Mouse (Mus musculus) liver (tissue): ENCODE data around the gene Vwde.

ENCODE experiments used
- DNase-seq: peaks from one replicate; pipeline ENCODE4 v3.0.0-alpha.2; 2020; ENCODE audit warnings: mixed read lengths

Vwde gene

GRCm38 (mm10) chr6:13224596-13225227 is at the start of gene Vwde:
TSS of gene Vwde (minus strand) at chr6:13224965.
- DNase-seq: no peak

- DNase-seq: no peak
Measured at GRCm38 (mm10) chr6:13255341-13255740, 30.6 kb upstream of the Vwde start.

- no peak for DNase-seq
Measured at GRCm38 (mm10) chr6:13248317-13248969, 23.7 kb upstream of the Vwde start.

GRCm38 (mm10) chr6:13206157-13206556 is 18.6 kb downstream of the Vwde start:
- DNase-seq: no peak

GRCm38 (mm10) chr6:13197486-13197885 is 27.3 kb downstream of the Vwde start:
- no peak for DNase-seq

- DNase-seq: no peak
Measured at GRCm38 (mm10) chr6:13186836-13187235, 37.9 kb downstream of the Vwde start.

GRCm38 (mm10) chr6:13180061-13180460 is 44.7 kb downstream of the Vwde start:
- no peak for DNase-seq

- DNase-seq: no peak
Measured at GRCm38 (mm10) chr6:13169459-13170150, 55.2 kb downstream of the Vwde start.

GRCm38 (mm10) chr6:13166240-13166937 is 58.4 kb downstream of the Vwde start:
- no peak for DNase-seq

GRCm38 (mm10) chr6:13159437-13159836 is 65.3 kb downstream of the Vwde start:
- no peak for DNase-seq

- no peak for DNase-seq
Measured at GRCm38 (mm10) chr6:13153888-13154697, 70.7 kb downstream of the Vwde start.

- no peak for DNase-seq
Measured at GRCm38 (mm10) chr6:13152062-13152640, 72.6 kb downstream of the Vwde start.

GRCm38 (mm10) chr6:13137255-13137654 is 87.5 kb downstream of the Vwde start:
- no peak for DNase-seq

- DNase-seq: no peak
Measured at GRCm38 (mm10) chr6:13108662-13109061, 116.1 kb downstream of the Vwde start.
